Mouse (Mus musculus) lung, postnatal 0 days (tissue): ENCODE measurements at regions not wholly inside any gene's neighbourhood (a gene's known extent, or its start where the extent isn't known, plus 50 kb on each side); places are given as distances from the start of the nearest gene placed in this dataset.

Experiments
- ATAC-seq: fragments of 200-750 bp; cut with Nextera tagmentation; 2 replicates; pipeline ENCODE4 v1.8.0; 2017; ENCODE audit warnings: moderate library complexity
- DNase-seq: peaks from one replicate; pipeline ENCODE4 v3.0.0-alpha.2; 2016; ENCODE audit warnings: low spot score
- H3K27ac ChIP-seq: fragments of 300-500 bp; sonication (generic); 2 replicates; pipeline ENCODE4 v1.5.1; 2014; ENCODE audit warnings: antibody characterized with exemption, mild to moderate bottlenecking, low read length, mixed read lengths
- H3K27me3 ChIP-seq: fragments of 300-500 bp; sonication (generic); replicated peaks from 2 replicates; pipeline ENCODE4 v1.6.1; 2014; ENCODE audit warnings: low read length, mixed read lengths; ENCODE audit not compliant: insufficient read depth
- H3K36me3 ChIP-seq: fragments of 300-500 bp; sonication (generic); 2 replicates; pipeline ENCODE4 v1.6.1; 2014; ENCODE audit warnings: low read length, mixed read lengths; ENCODE audit not compliant: insufficient read depth
- H3K4me1 ChIP-seq: fragments of 300-500 bp; sonication (generic); 2 replicates; pipeline ENCODE4 v1.6.1; 2014; ENCODE audit warnings: antibody characterized with exemption, low read depth, low read length, mixed read lengths; ENCODE audit not compliant: insufficient read depth
- H3K4me2 ChIP-seq: fragments of 300-500 bp; sonication (generic); replicated peaks from 2 replicates; pipeline ENCODE4 v1.6.1; 2014; ENCODE audit warnings: low read depth, mild to moderate bottlenecking, low read length, moderate library complexity, mixed read lengths
- H3K4me3 ChIP-seq: fragments of 300-500 bp; sonication (generic); 2 replicates; pipeline ENCODE4 v1.5.1; 2014; ENCODE audit warnings: low read depth, low read length
- H3K9ac ChIP-seq: fragments of 300-500 bp; sonication (generic); replicated peaks from 2 replicates; pipeline ENCODE4 v1.6.1; 2014; ENCODE audit warnings: low read depth, mild to moderate bottlenecking
- H3K9me3 ChIP-seq: fragments of 300-500 bp; sonication (generic); 2 replicates; pipeline ENCODE4 v1.6.1; 2016; ENCODE audit warnings: low read length, mixed read lengths
- CTCF ChIP-seq: IDR thresholded peaks from 2 replicates; pipeline ENCODE4 v1.5.1; 2016; ENCODE audit warnings: antibody characterized with exemption, mild to moderate bottlenecking
- EP300 ChIP-seq: IDR thresholded peaks from 2 replicates; pipeline ENCODE4 v1.6.1; 2016; ENCODE audit warnings: antibody characterized with exemption, mild to moderate bottlenecking, control low read depth
- WGBS: fragments of 180-500 bp; shearing (Covaris S2); extraction: QIAGEN DNeasy Blood & Tissue Kit; methylation state at CpG from one replicate; pipeline ENCODE4 v1.1.7; 2014; 5-methylcytosine and 5-hydroxymethylcytosine counted together

DNA sequence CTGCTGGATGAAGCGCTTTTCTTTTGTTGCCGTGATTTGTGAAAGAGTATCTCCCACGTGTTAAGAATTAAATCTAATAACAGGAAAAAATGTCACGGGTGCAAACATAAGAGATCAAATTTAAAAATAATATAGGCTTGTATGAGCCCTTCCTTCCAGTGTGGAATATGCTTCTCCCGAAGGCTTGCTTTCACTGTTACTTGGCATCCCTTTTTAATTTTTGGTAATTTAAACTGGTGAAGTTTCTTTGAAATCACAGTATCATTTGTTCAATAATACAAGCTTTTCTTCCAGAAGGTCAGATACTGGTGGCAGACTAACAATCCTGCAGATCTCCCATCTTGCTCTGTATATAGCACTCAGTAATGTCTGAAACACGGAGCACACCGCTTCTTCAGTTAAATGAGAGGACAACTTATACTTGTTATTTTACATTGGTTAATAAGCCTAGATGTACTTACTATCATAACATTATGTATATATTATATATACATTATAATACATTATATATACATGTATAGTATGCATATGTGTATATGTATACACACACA is 98.2 kb downstream of the Plk2 start:
- H3K9me3 ChIP-seq: no peaks in the 10 kb centered on the region
- H3K27ac ChIP-seq: no peak overlapping the region
- H3K36me3 ChIP-seq: no peaks in the 10 kb centered on the region
- WGBS: 80% methylated on average over 7 of the region's 7 CpGs
- no peaks in the 10 kb centered on the region for H3K4me1 ChIP-seq
- no peak for TF ChIP-seq CTCF
- no peak for TF ChIP-seq EP300
- no peaks in the 10 kb centered on the region for H3K27me3 ChIP-seq
- H3K9ac ChIP-seq: no peak overlapping the region
- no peak for DNase-seq
- H3K4me3 ChIP-seq: no peak overlapping the region
- no peak overlapping the region for H3K4me2 ChIP-seq
- no peak for ATAC-seq

DNA sequence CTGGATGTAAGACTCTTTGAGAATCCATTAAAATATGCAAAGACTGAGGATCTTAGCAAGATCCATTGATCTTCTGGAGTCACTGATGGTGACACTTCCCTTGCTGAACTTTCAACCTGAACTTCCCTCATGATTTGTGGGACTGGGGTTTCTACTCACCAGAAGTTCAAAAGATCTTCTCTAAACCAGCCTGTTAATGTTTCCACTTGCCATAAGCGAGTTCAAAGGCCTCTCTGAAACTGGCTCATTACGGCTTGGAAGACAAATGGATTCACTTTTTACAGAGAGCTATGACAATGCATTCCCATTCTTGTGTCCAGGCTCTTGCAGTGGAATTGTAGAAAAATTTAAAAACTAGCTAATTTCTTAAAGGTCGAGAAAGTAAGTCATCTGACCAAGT is 102.6 kb downstream of the Plk2 start:
- Histone ChIP-seq H3K36me3 (no peaks in the 10 kb centered on the region), H3K4me3 (no peak overlapping the region), H3K27me3 (no peaks in the 10 kb centered on the region), H3K4me2 (no peak overlapping the region), H3K27ac (no peak overlapping the region), H3K4me1 (no peaks in the 10 kb centered on the region), H3K9ac (no peak overlapping the region), H3K9me3 (no peaks in the 10 kb centered on the region)
- no peak for TF ChIP-seq EP300
- no peak for TF ChIP-seq CTCF
- WGBS: 85% methylated on average over 3 of the region's 3 CpGs
- ATAC-seq: no peak
- DNase-seq: no peak

DNA sequence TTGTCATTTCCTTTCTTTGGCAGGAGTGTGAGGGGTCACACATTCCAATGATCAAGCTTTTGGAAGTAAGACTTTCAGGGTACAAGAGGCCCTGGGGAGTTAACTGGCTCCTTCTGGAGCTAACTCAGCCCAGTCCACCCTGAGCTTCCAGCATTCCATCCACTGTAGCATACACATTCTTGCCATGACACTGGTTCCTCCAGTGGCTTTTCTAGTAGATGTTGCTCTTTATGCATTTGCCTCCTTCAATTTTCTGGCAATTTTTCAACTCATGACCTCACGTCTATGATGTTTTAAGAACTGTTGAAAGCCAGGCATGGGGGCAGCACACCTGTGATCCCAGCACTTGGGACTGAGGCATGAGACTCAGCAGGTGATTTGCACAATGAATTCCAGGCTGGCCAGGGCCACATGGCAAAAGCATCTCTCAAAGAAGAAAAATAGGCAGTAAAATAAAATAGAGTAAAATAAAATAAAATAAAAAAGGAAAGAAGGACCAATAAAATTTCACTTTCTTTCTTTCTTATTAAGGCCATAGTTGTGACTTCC is 113.0 kb downstream of the Plk2 start:
- H3K9me3 ChIP-seq: no peaks in the 10 kb centered on the region
- WGBS: 33% methylated on average over 1 of the region's 1 CpGs
- DNase-seq (peak; percentile 45), ATAC-seq (peak; percentile 60)
- TF ChIP-seq CTCF (no peak), EP300 (no peak)
- H3K9ac ChIP-seq: no peak overlapping the region
- H3K36me3 ChIP-seq: no peaks in the 10 kb centered on the region
- no peak overlapping the region for H3K4me3 ChIP-seq
- H3K27me3 ChIP-seq: no peaks in the 10 kb centered on the region
- no peaks in the 10 kb centered on the region for H3K4me1 ChIP-seq
- H3K27ac ChIP-seq: no peak overlapping the region
- H3K4me2 ChIP-seq: no peak overlapping the region

DNA sequence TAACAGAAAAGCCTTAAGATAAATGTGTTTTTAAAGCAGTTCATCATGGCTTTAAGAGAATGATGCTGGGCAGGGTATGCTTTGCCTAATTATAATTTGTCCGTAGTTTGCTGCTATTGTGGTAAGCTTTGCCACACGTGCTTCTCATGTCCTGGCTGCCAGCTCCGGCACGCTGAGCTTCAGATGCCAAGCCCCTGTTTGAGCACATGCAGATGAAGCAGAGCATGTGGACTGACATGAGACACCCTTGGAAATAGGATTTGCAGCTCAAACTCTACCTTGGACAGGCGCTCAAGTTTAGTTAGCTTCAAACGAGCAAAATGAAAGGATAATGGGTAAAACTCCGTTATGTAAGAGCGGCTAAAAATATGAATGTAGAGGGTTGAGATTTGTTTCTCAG is 123.1 kb downstream of the Plk2 start:
- DNase-seq (peak; percentile 30), ATAC-seq (peak; percentile 21; the same call in 1 of the 2 replicates)
- H3K27ac ChIP-seq: no peak overlapping the region
- H3K4me3 ChIP-seq: no peak overlapping the region
- H3K27me3 ChIP-seq: no peaks in the 10 kb centered on the region
- H3K9ac ChIP-seq: no peak overlapping the region
- no peaks in the 10 kb centered on the region for H3K36me3 ChIP-seq
- no peaks in the 10 kb centered on the region for H3K4me1 ChIP-seq
- no peaks in the 10 kb centered on the region for H3K9me3 ChIP-seq
- TF ChIP-seq EP300: no peak
- TF ChIP-seq CTCF: no peak
- WGBS: 72% methylated on average over 8 of the region's 8 CpGs
- H3K4me2 ChIP-seq: no peak overlapping the region

DNA sequence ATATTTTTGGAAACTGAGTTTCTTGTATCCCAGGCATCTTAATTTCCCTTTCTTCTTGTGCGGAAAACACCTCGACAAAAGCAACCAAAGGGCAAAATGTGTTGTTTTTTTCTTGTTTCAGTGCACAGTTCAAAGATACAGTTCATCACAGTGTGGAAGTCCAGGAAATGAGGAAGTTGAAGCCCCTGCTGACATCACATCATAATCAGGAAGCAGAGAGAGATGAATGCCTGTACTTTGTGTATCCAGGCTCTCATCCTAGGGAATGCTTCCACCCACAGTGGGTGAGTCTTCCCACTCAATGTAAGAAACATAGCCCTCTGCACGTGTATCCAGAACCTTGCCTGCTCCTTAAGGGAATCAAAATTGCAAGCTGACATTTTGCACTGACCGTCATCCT is 128.1 kb downstream of the Plk2 start:
- no peak for TF ChIP-seq CTCF
- TF ChIP-seq EP300: no peak
- H3K9ac ChIP-seq: no peak overlapping the region
- no peak for ATAC-seq
- no peak overlapping the region for H3K27ac ChIP-seq
- H3K36me3 ChIP-seq: no peaks in the 10 kb centered on the region
- H3K4me3 ChIP-seq: no peak overlapping the region
- no peaks in the 10 kb centered on the region for H3K9me3 ChIP-seq
- 88% methylated on average over 4 of the region's 4 CpGs for WGBS
- no peak overlapping the region for H3K4me2 ChIP-seq
- no peak for DNase-seq
- H3K27me3 ChIP-seq: no peaks in the 10 kb centered on the region
- no peaks in the 10 kb centered on the region for H3K4me1 ChIP-seq

DNA sequence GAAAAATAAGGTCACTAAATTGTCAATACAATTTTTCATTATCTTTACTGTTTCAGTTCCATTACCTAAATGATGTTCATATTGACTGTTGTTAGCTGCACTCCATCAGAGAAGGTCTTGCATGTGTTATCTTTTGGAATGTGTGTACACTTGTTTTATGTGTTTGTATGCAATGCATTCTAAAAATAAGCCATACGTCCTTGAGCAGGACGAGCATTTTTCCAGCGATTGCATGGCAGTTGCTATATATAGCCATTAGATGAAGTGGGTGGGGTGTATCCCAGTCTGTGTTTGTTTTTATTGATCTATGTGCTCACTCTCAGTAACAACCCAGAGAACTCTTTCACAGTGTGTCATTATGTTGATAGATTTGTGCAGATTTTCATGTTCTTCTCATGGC is 132.8 kb downstream of the Plk2 start:
- Histone ChIP-seq H3K27ac (no peak overlapping the region), H3K4me3 (no peak overlapping the region), H3K4me1 (no peaks in the 10 kb centered on the region), H3K27me3 (no peaks in the 10 kb centered on the region), H3K9me3 (no peaks in the 10 kb centered on the region), H3K36me3 (no peaks in the 10 kb centered on the region), H3K9ac (no peak overlapping the region), H3K4me2 (no peak overlapping the region)
- DNase-seq: no peak
- no peak for ATAC-seq
- WGBS: 37% methylated on average over 3 of the region's 3 CpGs
- no peak for TF ChIP-seq CTCF
- TF ChIP-seq EP300: no peak

DNA sequence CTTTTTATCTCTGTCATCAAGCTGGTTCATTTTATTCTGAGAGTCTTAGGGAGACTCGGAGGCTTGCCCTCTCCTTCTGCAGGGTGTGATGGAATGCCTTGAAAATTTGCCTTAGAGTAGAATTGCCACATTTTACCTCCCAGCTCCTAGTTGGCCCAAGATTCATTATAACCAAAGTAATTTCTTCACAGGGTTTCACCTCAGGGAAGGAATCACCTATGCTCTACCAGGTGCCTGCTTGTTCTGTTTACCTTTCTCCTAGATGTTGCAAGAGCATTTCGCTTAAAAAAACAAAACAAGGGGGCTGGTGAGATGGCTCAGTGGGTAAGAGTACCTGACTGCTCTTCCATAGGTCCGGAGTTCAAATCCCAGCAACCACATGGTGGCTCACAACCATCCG is 134.8 kb downstream of the Plk2 start:
- ATAC-seq: no peak
- H3K4me2 ChIP-seq: no peak overlapping the region
- no peak overlapping the region for H3K27ac ChIP-seq
- H3K36me3 ChIP-seq: no peaks in the 10 kb centered on the region
- no peak for DNase-seq
- H3K9me3 ChIP-seq: no peaks in the 10 kb centered on the region
- TF ChIP-seq EP300: no peak
- no peak for TF ChIP-seq CTCF
- 87% methylated on average over 4 of the region's 4 CpGs for WGBS
- H3K4me3 ChIP-seq: no peak overlapping the region
- H3K27me3 ChIP-seq: no peaks in the 10 kb centered on the region
- no peak overlapping the region for H3K9ac ChIP-seq
- H3K4me1 ChIP-seq: no peaks in the 10 kb centered on the region
